Mouse (Mus musculus) cortical plate, adult 2 months (tissue): Measurements from ENCODE around the gene Itpr2.

Experiments used
- CTCF ChIP-seq: fragments of 200-500 bp; IDR thresholded peaks from 2 replicates; pipeline ENCODE4 v1.5.1; 2011; ENCODE audit warnings: mild to moderate bottlenecking, control low read depth, low read length; ENCODE audit not compliant: insufficient read depth; ENCODE audit errors: extremely low read depth
- POLR2A ChIP-seq: fragments of 200-500 bp; IDR thresholded peaks from 2 replicates; pipeline ENCODE4 v1.6.1; 2011; ENCODE audit warnings: mild to moderate bottlenecking, low read length, control low read depth; ENCODE audit not compliant: insufficient read depth; ENCODE audit errors: extremely low read depth

DNA sequence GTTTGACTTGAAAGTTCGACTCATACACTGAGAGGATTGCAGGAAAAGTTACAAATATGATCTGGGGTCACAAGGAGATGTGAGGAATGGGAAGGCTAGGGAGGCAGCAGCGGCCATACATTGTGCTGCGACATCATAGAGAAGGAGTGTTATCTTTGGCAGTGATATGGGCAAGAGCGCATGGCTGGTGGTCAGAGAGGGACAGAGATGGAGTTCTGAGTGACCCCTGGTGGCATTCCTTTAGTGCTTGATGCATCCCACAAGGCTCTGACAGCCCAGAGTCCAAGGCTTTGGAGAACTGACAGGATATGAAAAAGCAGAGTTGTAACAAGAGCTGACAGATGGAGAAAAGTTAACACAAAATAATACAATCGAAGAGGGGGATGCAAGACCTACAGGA is 334.8 kb downstream of the Itpr2 start:
- TF ChIP-seq POLR2A (no peak), CTCF (no peak)
